Mouse (Mus musculus): ENCODE results near the gene Ccdc170. TPM values are rescaled to one million over a fixed set of nuclear protein-coding genes. Genes with fewer than 3 reads are reported as not detected.
A peak's percentile ranks its signal among the peaks of the same experiment; 100 is the strongest.

The Ccdc170 gene
- total and polyA plus RNA-seq, 3 experiments: 0.08 to 0.25 (median 0.21) TPM

- intact Hi-C loops (cut with DNase I): no loop called here
- 98% methylated on average over 3 of the region's 3 CpGs for WGBS
Measured at GRCm38 (mm10) chr10:4522116-4522515, 39.8 kb downstream of the Ccdc170 start.

GRCm38 (mm10) chr10:4523078-4523477 lies 40.8 kb downstream of the Ccdc170 start:
- H3K27me3 ChIP-seq (ENCODE audit: control insufficient read depth, insufficient read depth, low read length): no peaks in the 10 kb centered on the region
- intact Hi-C loops (cut with DNase I): no loop called here
- H3K79me2 ChIP-seq (replicated peaks; ENCODE audit: control insufficient read depth, insufficient read depth, low read length): no peaks in the 10 kb centered on the region
- no peak overlapping the region for H3K4me3 ChIP-seq
- no peak for DNase-seq
- H3K9ac ChIP-seq (ENCODE audit: low read depth, low read length): no peak overlapping the region
- 79% methylated on average over 4 of the region's 4 CpGs for WGBS
- no peaks in the 10 kb centered on the region for H3K36me3 ChIP-seq (ENCODE audit: control insufficient read depth, insufficient read depth, low read length)
- no peak for TF ChIP-seq POLR2A (IDR thresholded peaks at IDR 0.05; ENCODE audit: insufficient read depth, low read depth, low read length)
- TF ChIP-seq CTCF (IDR thresholded peaks at IDR 0.05): no peak
- TF ChIP-seq EP300 (IDR thresholded peaks at IDR 0.05; ENCODE audit: insufficient read depth, low read depth, low read length): no peak
- H3K27ac ChIP-seq: no peak overlapping the region
- H3K4me1 ChIP-seq (ENCODE audit: control insufficient read depth, insufficient read depth, low read length): no peaks in the 10 kb centered on the region

More at GRCm38 (mm10) chr10:4522116-4522515, 39.8 kb downstream of the Ccdc170 start:
- Histone ChIP-seq H3K4me3 (no peak overlapping the region), H3K9ac (ENCODE audit: low read depth, low read length) (no peak overlapping the region), H3K27me3 (ENCODE audit: control insufficient read depth, insufficient read depth, low read length) (no peaks in the 10 kb centered on the region), H3K79me2 (replicated peaks; ENCODE audit: control insufficient read depth, insufficient read depth, low read length) (no peaks in the 10 kb centered on the region), H3K36me3 (ENCODE audit: control insufficient read depth, insufficient read depth, low read length) (no peaks in the 10 kb centered on the region), H3K27ac (no peak overlapping the region), H3K4me1 (ENCODE audit: control insufficient read depth, insufficient read depth, low read length) (no peaks in the 10 kb centered on the region)
- DNase-seq: no peak
- TF ChIP-seq CTCF (IDR thresholded peaks at IDR 0.05): peak; percentile 12; the same call in 1 of the 2 replicates
- no peak for TF ChIP-seq EP300 (IDR thresholded peaks at IDR 0.05; ENCODE audit: insufficient read depth, low read depth, low read length)

GRCm38 (mm10) chr10:4528043-4528442 lies 45.7 kb downstream of the Ccdc170 start:
- Histone ChIP-seq H3K27ac (no peak overlapping the region), H3K4me1 (ENCODE audit: control insufficient read depth, insufficient read depth, low read length) (no peaks in the 10 kb centered on the region), H3K79me2 (replicated peaks; ENCODE audit: control insufficient read depth, insufficient read depth, low read length) (no peaks in the 10 kb centered on the region), H3K9ac (ENCODE audit: low read depth, low read length) (no peak overlapping the region), H3K36me3 (ENCODE audit: control insufficient read depth, insufficient read depth, low read length) (no peaks in the 10 kb centered on the region), H3K27me3 (ENCODE audit: control insufficient read depth, insufficient read depth, low read length) (no peaks in the 10 kb centered on the region), H3K4me3 (no peak overlapping the region)
- TF ChIP-seq EP300 (IDR thresholded peaks at IDR 0.05; ENCODE audit: insufficient read depth, low read depth, low read length): no peak
- TF ChIP-seq POLR2A (IDR thresholded peaks at IDR 0.05; ENCODE audit: insufficient read depth, low read depth, low read length): no peak
- TF ChIP-seq CTCF (IDR thresholded peaks at IDR 0.05): no peak
- WGBS: 74% methylated on average over 7 of the region's 7 CpGs
- DNase-seq: no peak
- intact Hi-C loops (cut with DNase I): no loop called here

GRCm38 (mm10) chr10:4530638-4531235 lies 48.4 kb downstream of the Ccdc170 start:
- no peak overlapping the region for H3K27ac ChIP-seq
- no peak for DNase-seq
- H3K27me3 ChIP-seq (ENCODE audit: control insufficient read depth, insufficient read depth, low read length): no peaks in the 10 kb centered on the region
- WGBS: 84% methylated on average over 9 of the region's 9 CpGs
- H3K79me2 ChIP-seq (replicated peaks; ENCODE audit: control insufficient read depth, insufficient read depth, low read length): no peaks in the 10 kb centered on the region
- no peak overlapping the region for H3K4me3 ChIP-seq
- intact Hi-C loops (cut with DNase I): no loop called here
- no peaks in the 10 kb centered on the region for H3K4me1 ChIP-seq (ENCODE audit: control insufficient read depth, insufficient read depth, low read length)
- no peaks in the 10 kb centered on the region for H3K36me3 ChIP-seq (ENCODE audit: control insufficient read depth, insufficient read depth, low read length)
- TF ChIP-seq POLR2A (IDR thresholded peaks at IDR 0.05; ENCODE audit: insufficient read depth, low read depth, low read length): no peak
- TF ChIP-seq EP300 (IDR thresholded peaks at IDR 0.05; ENCODE audit: insufficient read depth, low read depth, low read length): no peak
- TF ChIP-seq CTCF (IDR thresholded peaks at IDR 0.05): no peak
- no peak overlapping the region for H3K9ac ChIP-seq (ENCODE audit: low read depth, low read length)

- Histone ChIP-seq H3K27me3 (ENCODE audit: control insufficient read depth, insufficient read depth, low read length) (no peaks in the 10 kb centered on the region), H3K4me1 (ENCODE audit: control insufficient read depth, insufficient read depth, low read length) (no peaks in the 10 kb centered on the region), H3K36me3 (ENCODE audit: control insufficient read depth, insufficient read depth, low read length) (no peaks in the 10 kb centered on the region), H3K27ac (no peak overlapping the region), H3K9ac (ENCODE audit: low read depth, low read length) (no peak overlapping the region), H3K4me3 (no peak overlapping the region), H3K79me2 (replicated peaks; ENCODE audit: control insufficient read depth, insufficient read depth, low read length) (no peaks in the 10 kb centered on the region)
- no peak for DNase-seq
- intact Hi-C loops (cut with DNase I): no loop called here
- 66% methylated on average over 6 of the region's 6 CpGs for WGBS
- TF ChIP-seq POLR2A (IDR thresholded peaks at IDR 0.05; ENCODE audit: insufficient read depth, low read depth, low read length) (no peak), EP300 (IDR thresholded peaks at IDR 0.05; ENCODE audit: insufficient read depth, low read depth, low read length) (no peak), CTCF (IDR thresholded peaks at IDR 0.05) (no peak)
Measured at GRCm38 (mm10) chr10:4531933-4532332, 49.6 kb downstream of the Ccdc170 start.

GRCm38 (mm10) chr10:4532731-4533130 lies 50.4 kb downstream of the Ccdc170 start:
- Histone ChIP-seq H3K27ac (no peak overlapping the region), H3K27me3 (ENCODE audit: control insufficient read depth, insufficient read depth, low read length) (no peaks in the 10 kb centered on the region; the same call in 1 of the 2 replicates), H3K4me3 (no peak overlapping the region), H3K9ac (ENCODE audit: low read depth, low read length) (no peak overlapping the region), H3K79me2 (replicated peaks; ENCODE audit: control insufficient read depth, insufficient read depth, low read length) (no peaks in the 10 kb centered on the region), H3K36me3 (ENCODE audit: control insufficient read depth, insufficient read depth, low read length) (no peaks in the 10 kb centered on the region), H3K4me1 (ENCODE audit: control insufficient read depth, insufficient read depth, low read length) (no peaks in the 10 kb centered on the region)
- intact Hi-C loops (cut with DNase I): no loop called here
- WGBS: 67% methylated on average over 6 of the region's 6 CpGs
- TF ChIP-seq CTCF (IDR thresholded peaks at IDR 0.05) (no peak), POLR2A (IDR thresholded peaks at IDR 0.05; ENCODE audit: insufficient read depth, low read depth, low read length) (no peak), EP300 (IDR thresholded peaks at IDR 0.05; ENCODE audit: insufficient read depth, low read depth, low read length) (no peak)
- no peak for DNase-seq
